Mouse (Mus musculus): ENCODE data around the gene Map7d1. TPM values are rescaled to one million over a fixed set of nuclear protein-coding genes. Genes with fewer than 3 reads are reported as not detected.
A peak's percentile ranks its signal among the peaks of the same experiment; 100 is the strongest.

Map7d1 gene
- polyA plus RNA-seq, 1 experiment from 2014 or later = 5.8 TPM

DNA sequence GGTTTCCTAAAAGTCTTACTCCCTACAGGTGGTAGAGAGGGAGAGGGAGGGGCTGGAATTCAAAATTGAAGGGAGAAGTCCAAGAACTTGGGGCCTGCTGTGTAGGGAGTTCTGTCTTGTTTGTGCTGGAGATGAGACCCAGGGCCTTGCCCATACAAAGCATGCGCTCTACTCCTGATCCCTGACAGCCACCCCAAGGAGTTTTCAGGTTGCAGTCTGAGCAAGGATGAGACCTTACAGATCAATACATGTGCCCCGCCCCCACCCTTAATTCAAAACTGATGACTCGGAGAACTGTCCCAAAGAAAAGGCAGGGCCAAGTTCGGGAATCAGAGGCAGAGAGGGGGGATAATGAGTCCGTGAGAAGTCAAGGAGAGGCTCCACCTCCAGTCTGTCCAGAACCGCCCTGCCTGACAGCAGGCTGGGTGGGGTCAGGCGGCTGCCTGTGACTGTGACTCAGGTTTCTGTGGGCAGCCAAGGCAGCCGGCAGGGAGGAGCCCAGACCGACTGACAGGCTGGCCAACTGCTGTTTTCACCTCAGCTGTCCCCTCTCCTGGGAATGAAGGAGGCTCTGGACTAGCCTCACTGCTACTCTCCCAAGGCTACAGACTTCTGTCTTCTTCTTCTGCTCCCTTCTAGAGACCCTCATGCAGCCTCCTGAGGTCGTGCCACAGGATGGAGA is 4.5 kb upstream of the Map7d1 start:
- ATAC-seq (ENCODE audit: low read depth) = peak; percentile 74
- H3K9ac ChIP-seq (ENCODE audit: low read depth, low read length) = peak overlapping the region; percentile 46
- no peaks in the 10 kb centered on the region for H3K9me3 ChIP-seq (replicated peaks; ENCODE audit: control insufficient read depth, low read length)
- H3K27ac ChIP-seq (ENCODE audit: low read length) = peak overlapping the region; percentile 79
- H3K4me1 ChIP-seq (ENCODE audit: control insufficient read depth, low read depth, low read length) = peaks cover 55% of the 10 kb centered on the region
- H3K27me3 ChIP-seq (ENCODE audit: control insufficient read depth, insufficient read depth, low read depth, low read length) = peaks cover 36% of the 10 kb centered on the region
- no peaks in the 10 kb centered on the region for H3K36me3 ChIP-seq (ENCODE audit: control insufficient read depth, insufficient read depth)
- H3K4me2 ChIP-seq (ENCODE audit: low read depth, low read length) = peak overlapping the region; percentile 65
- H3K4me3 ChIP-seq (ENCODE audit: low read depth, low read length) = peak overlapping the region; percentile 35
- 5% methylated on average over 10 of the region's 10 CpGs for WGBS (ENCODE audit: insufficient replicate concordance)

DNA sequence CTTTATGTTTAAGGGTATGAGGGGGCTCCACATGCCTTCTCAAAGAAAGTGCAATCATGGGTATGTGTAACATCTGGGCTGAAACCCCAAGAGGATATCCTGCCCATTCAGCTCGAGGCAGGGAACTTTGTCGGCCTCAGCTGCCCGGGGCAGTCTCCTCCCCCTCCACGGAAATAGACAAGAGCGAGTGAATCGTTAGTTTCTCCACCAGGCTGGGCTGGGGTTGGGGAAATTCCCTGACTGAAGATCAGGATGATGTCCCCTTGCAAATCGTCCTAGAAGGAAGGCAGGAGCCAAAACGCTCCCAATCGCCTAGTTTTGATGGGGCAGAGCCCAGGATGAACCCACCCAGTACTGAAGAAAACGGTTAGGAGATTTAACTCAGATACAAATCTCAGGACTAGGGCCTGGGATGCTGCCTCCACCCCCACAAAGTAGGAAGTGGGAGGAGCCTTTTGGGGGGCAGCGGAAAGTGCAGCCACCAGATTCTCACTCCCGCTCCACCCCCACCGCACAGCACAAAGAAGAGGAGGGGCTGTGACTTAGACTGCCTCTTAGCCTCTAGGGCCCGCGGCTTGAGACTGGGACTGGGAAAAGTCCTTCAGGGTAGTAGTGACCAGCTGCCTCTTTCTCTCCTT is 3.5 kb upstream of the Map7d1 start:
- H3K9me3 ChIP-seq (replicated peaks; ENCODE audit: control insufficient read depth, low read length) = no peaks in the 10 kb centered on the region
- peak overlapping the region; percentile 75 for H3K27ac ChIP-seq (ENCODE audit: low read length)
- WGBS (ENCODE audit: insufficient replicate concordance) = 0% methylated on average over 15 of the region's 15 CpGs
- no peak overlapping the region for H3K9ac ChIP-seq (ENCODE audit: low read depth, low read length)
- H3K36me3 ChIP-seq (ENCODE audit: control insufficient read depth, insufficient read depth) = no peaks in the 10 kb centered on the region
- no peak for ATAC-seq (ENCODE audit: low read depth)
- H3K4me3 ChIP-seq (ENCODE audit: low read depth, low read length) = no peak overlapping the region
- H3K4me1 ChIP-seq (ENCODE audit: control insufficient read depth, low read depth, low read length) = peaks cover 61% of the 10 kb centered on the region
- peak overlapping the region; percentile 65 for H3K4me2 ChIP-seq (ENCODE audit: low read depth, low read length)
- H3K27me3 ChIP-seq (ENCODE audit: control insufficient read depth, insufficient read depth, low read depth, low read length) = peaks cover 42% of the 10 kb centered on the region

DNA sequence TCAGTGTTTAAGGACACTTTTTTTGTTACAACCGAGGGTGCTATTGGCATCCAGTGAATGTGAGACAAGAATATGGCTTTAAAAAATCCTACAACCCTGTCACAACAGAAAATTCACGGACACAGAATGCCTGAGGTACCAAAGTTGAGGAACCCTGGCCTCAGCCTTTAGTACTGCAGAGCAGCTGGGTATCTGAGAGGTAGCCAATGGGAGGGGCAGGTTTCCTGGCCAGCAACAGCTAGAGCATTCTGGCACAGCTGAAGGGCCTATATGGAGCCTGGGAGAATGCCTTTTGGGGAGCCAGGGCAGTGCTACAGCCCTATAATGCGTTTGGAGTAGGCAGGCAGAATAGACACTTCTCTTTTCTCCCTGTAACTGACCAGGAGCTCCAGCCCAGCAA is 2.9 kb upstream of the Map7d1 start:
- Histone ChIP-seq H3K9ac (ENCODE audit: low read depth, low read length) (no peak overlapping the region), H3K27ac (ENCODE audit: low read length) (peak overlapping the region; percentile 75), H3K4me2 (ENCODE audit: low read depth, low read length) (no peak overlapping the region), H3K27me3 (ENCODE audit: control insufficient read depth, insufficient read depth, low read depth, low read length) (peaks cover 42% of the 10 kb centered on the region), H3K36me3 (ENCODE audit: control insufficient read depth, insufficient read depth) (no peaks in the 10 kb centered on the region), H3K4me1 (ENCODE audit: control insufficient read depth, low read depth, low read length) (peaks cover 66% of the 10 kb centered on the region), H3K4me3 (ENCODE audit: low read depth, low read length) (no peak overlapping the region), H3K9me3 (replicated peaks; ENCODE audit: control insufficient read depth, low read length) (no peaks in the 10 kb centered on the region)
- WGBS (ENCODE audit: insufficient replicate concordance) = 16% methylated on average over 3 of the region's 3 CpGs
- no peak for ATAC-seq (ENCODE audit: low read depth)

DNA sequence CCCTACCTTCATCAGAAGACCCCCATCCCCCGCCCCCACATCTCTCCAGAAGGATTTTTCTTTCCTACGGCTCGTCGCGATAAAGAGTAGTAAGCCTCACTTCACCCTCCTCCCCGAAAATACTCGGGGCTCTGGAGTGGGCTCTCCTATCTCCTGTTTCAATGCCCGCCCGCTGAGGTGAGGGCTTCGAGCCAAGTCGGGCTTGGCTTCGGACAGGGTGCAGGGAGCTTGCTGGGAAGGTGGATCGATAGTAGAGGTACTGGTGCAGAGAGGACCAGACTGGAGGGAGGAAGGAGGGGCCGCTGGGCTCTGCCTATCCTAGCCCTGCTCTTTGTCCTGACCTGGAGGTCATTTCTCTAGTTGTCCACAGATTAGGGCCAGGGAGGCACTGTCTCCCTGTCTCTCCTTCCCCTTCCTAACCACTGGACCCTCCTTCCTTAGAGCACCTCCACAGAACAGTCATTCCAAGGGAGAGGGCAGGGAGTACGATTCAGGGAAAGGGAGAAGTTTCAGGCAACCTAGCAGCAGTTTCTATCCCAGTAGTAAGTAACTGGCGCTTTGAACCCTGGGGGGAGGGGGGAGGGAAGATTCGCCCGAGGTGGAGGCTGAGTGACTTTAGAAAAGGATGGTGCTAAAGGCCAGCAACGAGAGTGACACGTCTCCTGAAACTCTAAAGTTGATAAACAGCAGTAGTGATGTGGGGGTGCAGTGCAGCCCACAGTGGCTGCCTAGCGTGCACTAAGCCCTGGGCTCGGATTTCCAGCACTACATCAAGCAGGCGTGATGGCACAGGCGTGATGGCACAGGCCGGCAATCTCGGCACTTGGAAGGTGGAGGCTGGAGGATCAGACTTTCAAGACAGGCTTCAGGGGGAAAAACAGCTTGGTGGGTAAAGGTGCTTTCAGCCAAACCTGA is 1.1 kb upstream of the Map7d1 start:
- H3K4me3 ChIP-seq (ENCODE audit: low read depth, low read length) = peak overlapping the region; percentile 81
- H3K36me3 ChIP-seq (ENCODE audit: control insufficient read depth, insufficient read depth) = no peaks in the 10 kb centered on the region
- peaks cover 60% of the 10 kb centered on the region for H3K4me1 ChIP-seq (ENCODE audit: control insufficient read depth, low read depth, low read length)
- peak overlapping the region; percentile 78 for H3K27ac ChIP-seq (ENCODE audit: low read length)
- peak overlapping the region; percentile 88 for H3K9ac ChIP-seq (ENCODE audit: low read depth, low read length)
- peak overlapping the region; percentile 99 for H3K4me2 ChIP-seq (ENCODE audit: low read depth, low read length)
- 13% methylated on average over 26 of the region's 26 CpGs for WGBS (ENCODE audit: insufficient replicate concordance)
- peaks cover 42% of the 10 kb centered on the region for H3K27me3 ChIP-seq (ENCODE audit: control insufficient read depth, insufficient read depth, low read depth, low read length)
- no peaks in the 10 kb centered on the region for H3K9me3 ChIP-seq (replicated peaks; ENCODE audit: control insufficient read depth, low read length)
- ATAC-seq (ENCODE audit: low read depth) = peak; percentile 47

DNA sequence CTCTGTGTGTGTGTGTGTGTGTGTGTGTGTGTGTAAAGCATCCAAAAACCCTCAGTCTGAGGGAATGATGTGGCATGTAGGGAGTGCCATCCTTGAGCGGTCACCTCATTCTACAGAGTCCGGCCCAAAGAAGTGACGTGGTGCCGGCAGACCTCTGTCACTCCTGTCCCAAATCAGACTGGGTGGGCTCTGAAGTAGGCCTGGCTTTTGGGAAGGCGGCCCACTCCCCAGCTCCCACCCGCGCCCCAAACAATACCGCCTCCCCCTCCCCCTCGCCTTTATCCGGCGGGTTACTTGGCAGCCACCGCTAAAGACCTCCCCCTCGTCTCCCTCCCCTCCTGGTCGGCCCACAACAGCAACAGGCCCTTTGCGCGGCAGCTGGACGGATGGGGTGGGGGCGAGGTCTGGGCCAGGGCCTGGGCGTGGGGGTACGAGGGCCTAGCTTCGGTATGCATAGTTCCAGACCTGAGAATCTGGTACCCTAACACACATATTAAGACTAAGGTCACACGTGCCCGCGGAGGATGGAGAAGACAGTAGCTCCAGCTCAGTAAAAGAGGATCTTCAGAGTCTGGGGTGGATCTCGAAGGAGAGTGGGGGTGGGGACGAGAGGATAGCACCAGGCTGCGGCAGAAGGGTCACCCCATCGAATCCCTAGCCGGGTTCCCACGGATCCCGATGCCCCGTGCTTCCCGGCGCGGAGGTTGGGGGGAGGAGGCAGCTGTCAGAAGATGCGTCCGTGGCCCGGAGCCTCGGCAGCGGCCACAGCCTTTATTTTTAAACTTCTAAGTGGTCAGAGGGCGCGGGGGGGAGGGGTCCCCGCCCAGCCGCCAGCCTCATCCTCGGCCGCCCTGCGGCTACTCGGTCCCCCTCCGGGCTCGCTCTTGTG is 786 bp downstream of the Map7d1 start:
- Histone ChIP-seq H3K4me3 (ENCODE audit: low read depth, low read length) (peak overlapping the region; percentile 81), H3K4me1 (ENCODE audit: control insufficient read depth, low read depth, low read length) (peaks cover 47% of the 10 kb centered on the region), H3K36me3 (ENCODE audit: control insufficient read depth, insufficient read depth) (no peaks in the 10 kb centered on the region), H3K9ac (ENCODE audit: low read depth, low read length) (peak overlapping the region; percentile 88), H3K27me3 (ENCODE audit: control insufficient read depth, insufficient read depth, low read depth, low read length) (peaks cover 42% of the 10 kb centered on the region), H3K4me2 (ENCODE audit: low read depth, low read length) (peak overlapping the region; percentile 99), H3K9me3 (replicated peaks; ENCODE audit: control insufficient read depth, low read length) (no peaks in the 10 kb centered on the region), H3K27ac (ENCODE audit: low read length) (peak overlapping the region; percentile 78)
- WGBS (ENCODE audit: insufficient replicate concordance) = 1% methylated on average over 48 of the region's 50 CpGs
- no peak for ATAC-seq (ENCODE audit: low read depth)

DNA sequence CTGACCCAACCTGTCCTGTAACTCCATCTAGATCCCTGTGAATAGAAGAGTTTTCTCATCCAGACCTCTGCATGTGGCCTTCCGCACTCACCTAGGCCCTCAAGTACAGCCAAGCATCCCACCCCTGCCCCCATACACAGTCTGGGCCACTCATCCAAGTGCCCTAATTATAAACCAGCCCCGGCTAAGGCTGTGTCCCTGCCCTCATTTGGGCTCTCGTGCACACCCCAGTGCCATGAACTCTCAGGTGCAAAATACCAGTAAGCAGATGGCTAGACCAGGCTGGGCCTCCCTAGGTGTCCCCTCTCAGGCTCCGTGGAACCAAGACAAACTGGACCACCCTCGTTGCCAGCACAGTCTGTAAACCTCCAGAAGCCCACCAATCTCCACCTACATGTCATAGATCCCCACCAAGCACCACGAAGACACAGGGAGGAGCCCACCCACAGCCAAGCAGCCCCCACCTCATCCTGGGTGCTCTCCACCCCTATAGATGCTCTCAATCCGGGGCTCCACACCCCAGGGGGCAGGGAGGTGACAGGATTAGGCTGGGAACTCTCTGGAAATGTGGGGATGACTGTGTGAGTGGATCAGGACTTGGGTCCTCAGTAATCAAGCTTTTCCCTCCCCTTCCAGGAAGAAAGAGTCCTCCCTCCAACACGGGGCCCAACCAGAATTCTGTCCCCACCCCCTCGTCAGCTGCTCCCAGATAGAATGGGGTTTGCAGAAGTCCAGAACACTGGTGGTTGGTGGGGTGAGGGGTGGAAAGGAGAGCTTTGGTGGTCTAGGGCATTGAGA is 1.6 kb downstream of the Map7d1 start:
- peaks cover 35% of the 10 kb centered on the region for H3K27me3 ChIP-seq (ENCODE audit: control insufficient read depth, insufficient read depth, low read depth, low read length)
- H3K36me3 ChIP-seq (ENCODE audit: control insufficient read depth, insufficient read depth) = no peaks in the 10 kb centered on the region
- peak overlapping the region; percentile 99 for H3K4me2 ChIP-seq (ENCODE audit: low read depth, low read length)
- WGBS (ENCODE audit: insufficient replicate concordance) = 38% methylated on average over 9 of the region's 9 CpGs
- peak overlapping the region; percentile 81 for H3K4me3 ChIP-seq (ENCODE audit: low read depth, low read length)
- H3K9me3 ChIP-seq (replicated peaks; ENCODE audit: control insufficient read depth, low read length) = no peaks in the 10 kb centered on the region
- H3K9ac ChIP-seq (ENCODE audit: low read depth, low read length) = no peak overlapping the region
- H3K27ac ChIP-seq (ENCODE audit: low read length) = no peak overlapping the region
- H3K4me1 ChIP-seq (ENCODE audit: control insufficient read depth, low read depth, low read length) = peaks cover 38% of the 10 kb centered on the region
- no peak for ATAC-seq (ENCODE audit: low read depth)

DNA sequence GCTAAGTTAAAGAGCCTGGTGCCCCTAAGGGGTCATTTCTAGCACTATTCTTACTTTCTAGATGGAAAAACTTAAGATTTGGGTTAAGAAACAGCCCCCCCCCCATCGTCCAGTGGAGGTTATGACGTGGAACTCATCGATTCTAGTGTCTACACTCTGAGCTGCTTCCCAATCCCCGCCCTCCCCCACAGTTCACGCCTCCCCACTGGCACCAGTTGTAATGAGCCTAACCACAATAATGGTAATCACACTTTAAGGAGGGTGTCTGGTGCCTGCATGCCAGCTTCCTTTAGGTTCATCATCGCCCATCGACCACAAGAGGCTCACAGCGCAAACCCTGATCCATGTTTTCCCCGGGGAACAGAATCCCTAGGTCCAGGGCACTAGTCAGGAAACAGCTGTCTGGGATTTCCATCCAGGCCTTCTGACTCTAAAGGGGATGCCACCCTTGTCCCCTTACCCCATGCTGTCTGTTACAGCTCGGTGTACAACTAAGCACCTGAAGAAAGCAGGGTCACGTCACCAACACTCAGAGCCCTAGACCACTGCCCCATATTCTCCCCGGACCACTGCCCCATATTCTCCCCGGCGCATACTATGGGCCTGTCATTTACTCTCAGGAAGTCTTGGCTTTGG is 2.4 kb downstream of the Map7d1 start:
- no peaks in the 10 kb centered on the region for H3K9me3 ChIP-seq (replicated peaks; ENCODE audit: control insufficient read depth, low read length)
- H3K27me3 ChIP-seq (ENCODE audit: control insufficient read depth, insufficient read depth, low read depth, low read length) = peaks cover 28% of the 10 kb centered on the region
- no peak overlapping the region for H3K27ac ChIP-seq (ENCODE audit: low read length)
- H3K4me1 ChIP-seq (ENCODE audit: control insufficient read depth, low read depth, low read length) = peaks cover 31% of the 10 kb centered on the region
- ATAC-seq (ENCODE audit: low read depth) = no peak
- no peaks in the 10 kb centered on the region for H3K36me3 ChIP-seq (ENCODE audit: control insufficient read depth, insufficient read depth)
- 0 out of 2 replicates have a peak overlapping the region, but pooled peaks have one; percentile 99 for H3K4me2 ChIP-seq (ENCODE audit: low read depth, low read length)
- H3K4me3 ChIP-seq (ENCODE audit: low read depth, low read length) = no peak overlapping the region
- 60% methylated on average over 14 of the region's 14 CpGs for WGBS (ENCODE audit: insufficient replicate concordance)
- H3K9ac ChIP-seq (ENCODE audit: low read depth, low read length) = no peak overlapping the region
